Mouse (Mus musculus): ENCODE data around the gene Myo16. TPM values are rescaled to one million over a fixed set of nuclear protein-coding genes. Genes with fewer than 3 reads are reported as not detected.
A peak's percentile ranks its signal among the peaks of the same experiment; 100 is the strongest.

Myo16 gene
- polyA plus RNA-seq, 2 experiments, result 0.01 to 0.03 TPM

DNA sequence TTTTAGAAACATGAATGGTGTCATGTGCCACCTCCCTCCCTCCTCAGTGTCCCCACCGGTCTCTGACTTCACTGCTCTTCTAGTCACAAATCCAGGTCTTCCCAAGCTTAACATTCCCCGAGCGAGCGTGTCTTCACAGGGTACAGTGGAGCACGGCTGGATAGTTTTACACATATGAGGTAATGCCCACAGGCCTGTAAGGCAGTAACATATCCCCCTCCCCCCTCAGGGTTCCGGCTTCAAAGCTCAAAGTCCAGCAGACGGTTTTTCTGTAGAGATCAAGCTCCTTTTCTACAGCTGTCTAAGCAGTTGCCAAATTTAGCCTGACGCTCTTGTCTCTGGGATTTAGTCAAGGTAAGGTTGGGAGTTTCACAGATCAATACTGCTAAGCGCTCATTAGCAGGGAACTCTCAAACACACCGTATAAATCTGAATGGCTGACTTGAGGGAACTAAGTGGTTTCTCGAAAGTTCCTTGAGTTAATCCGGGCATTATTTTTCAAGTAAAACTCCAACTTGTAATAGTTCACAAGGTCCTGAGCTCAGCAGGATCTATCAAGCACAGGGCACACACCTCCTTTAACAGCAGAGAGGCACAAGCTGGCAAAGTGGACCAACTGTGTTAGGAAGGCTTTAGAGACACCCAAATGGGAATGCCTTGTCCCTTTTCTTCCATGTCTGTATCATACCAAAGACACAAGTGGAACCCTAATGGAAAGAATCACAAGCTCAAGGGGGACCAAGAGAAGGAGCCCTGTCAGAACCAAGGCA lies 498.0 kb downstream of the Myo16 start:
- Histone ChIP-seq H3K9ac (replicated peaks) (no peak overlapping the region), H3K4me3 (ENCODE audit: insufficient read depth in 1 of 2, low read depth in 2 of 2, low read length in 2 of 2) (no peak overlapping the region), H3K9me3 (ENCODE audit: control insufficient read depth, low read length) (no peaks in the 10 kb centered on the region), H3K4me1 (replicated peaks; ENCODE audit: control insufficient read depth in 2 of 2, insufficient read depth in 2 of 2, low read length in 1 of 2) (peaks cover 0 to 9% of the 10 kb centered on the region in 2 experiments; a peak in 3 of 4 replicates), H3K36me3 (replicated peaks; ENCODE audit: control insufficient read depth, insufficient read depth, low read depth) (no peaks in the 10 kb centered on the region), H3K4me2 (ENCODE audit: low read depth) (no peak overlapping the region), H3K27ac (no peak overlapping the region), H3K27me3 (ENCODE audit: control insufficient read depth, insufficient read depth, low read length) (no peaks in the 10 kb centered on the region)
- TF ChIP-seq CTCF (IDR thresholded peaks at IDR 0.05; ENCODE audit: low read depth) (no peak), EP300 (IDR thresholded peaks at IDR 0.05; ENCODE audit: low read depth) (no peak)
- ATAC-seq (ENCODE audit: insufficient read depth) (no peak), DNase-seq (ENCODE audit: low read depth in 3 of 3, low spot score in 3 of 3) (no peak)
- WGBS (ENCODE audit: insufficient replicate concordance), result 70% methylated on average over 12 of the region's 12 CpGs

DNA sequence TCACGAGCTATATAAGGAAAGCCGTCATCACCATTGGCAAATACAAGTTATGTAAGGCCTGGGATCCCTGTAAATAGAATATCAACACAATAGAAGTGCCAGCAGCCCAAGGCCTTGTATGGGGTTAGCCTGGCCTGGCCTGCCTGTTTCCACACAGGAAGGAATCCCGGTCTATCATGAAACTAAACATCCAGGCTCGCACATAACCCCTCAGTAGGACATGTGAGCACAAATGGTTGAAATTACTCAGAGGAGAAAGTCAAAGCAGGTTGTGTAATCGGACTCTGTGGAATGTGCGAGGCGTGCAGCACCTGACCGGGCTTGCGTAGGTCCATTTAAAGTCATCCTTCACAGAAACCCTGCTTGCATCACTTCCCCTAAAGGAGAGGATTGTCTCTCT lies 499.6 kb downstream of the Myo16 start:
- no peak overlapping the region for H3K4me3 ChIP-seq (ENCODE audit: insufficient read depth in 1 of 2, low read depth in 2 of 2, low read length in 2 of 2)
- H3K9me3 ChIP-seq (ENCODE audit: control insufficient read depth, low read length), result no peaks in the 10 kb centered on the region
- TF ChIP-seq CTCF (IDR thresholded peaks at IDR 0.05; ENCODE audit: low read depth) (no peak), EP300 (IDR thresholded peaks at IDR 0.05; ENCODE audit: low read depth) (no peak)
- DNase-seq (ENCODE audit: low read depth in 3 of 3, low spot score in 3 of 3), result no peak
- no peak overlapping the region for H3K27ac ChIP-seq
- no peak overlapping the region for H3K4me2 ChIP-seq (ENCODE audit: low read depth)
- H3K4me1 ChIP-seq (replicated peaks; ENCODE audit: control insufficient read depth in 2 of 2, insufficient read depth in 2 of 2, low read length in 1 of 2), result peaks cover 3 to 9% of the 10 kb centered on the region in 2 experiments
- WGBS (ENCODE audit: insufficient replicate concordance), result 73% methylated on average over 9 of the region's 9 CpGs
- no peak for ATAC-seq (ENCODE audit: insufficient read depth)
- no peak overlapping the region for H3K9ac ChIP-seq (replicated peaks)
- no peaks in the 10 kb centered on the region for H3K27me3 ChIP-seq (ENCODE audit: control insufficient read depth, insufficient read depth, low read length)
- no peaks in the 10 kb centered on the region for H3K36me3 ChIP-seq (replicated peaks; ENCODE audit: control insufficient read depth, insufficient read depth, low read depth)

DNA sequence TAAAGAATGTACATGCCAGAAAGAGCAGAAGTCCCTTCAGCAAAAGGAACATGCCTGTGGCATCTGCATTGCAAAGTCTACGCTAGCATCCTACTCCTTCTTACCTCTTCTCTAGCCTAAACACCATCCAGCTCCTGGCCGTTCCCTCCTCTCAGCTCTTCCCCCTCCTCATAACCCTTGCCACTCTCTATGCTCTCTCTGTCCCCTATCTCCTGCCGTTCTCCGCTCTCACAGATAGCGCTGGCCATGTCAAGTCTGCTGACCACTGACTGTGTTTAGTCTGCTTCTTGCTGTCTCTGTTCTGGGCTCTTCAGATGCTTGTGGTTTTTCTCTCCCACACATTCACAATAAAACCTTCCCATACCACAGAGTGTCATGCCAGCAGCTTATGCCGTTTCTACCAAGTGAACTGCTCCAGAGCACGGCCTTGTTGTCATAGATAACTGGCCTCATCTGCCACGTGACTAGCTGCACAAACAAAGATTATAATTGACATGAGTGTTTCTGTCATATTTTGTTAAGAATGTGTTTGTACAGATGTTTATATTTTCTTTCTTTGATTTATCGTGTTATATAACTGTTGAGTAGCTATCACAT lies 501.3 kb downstream of the Myo16 start:
- Histone ChIP-seq H3K4me3 (ENCODE audit: insufficient read depth in 1 of 2, low read depth in 2 of 2, low read length in 2 of 2) (no peak overlapping the region), H3K27me3 (ENCODE audit: control insufficient read depth, insufficient read depth, low read length) (no peaks in the 10 kb centered on the region), H3K4me1 (replicated peaks; ENCODE audit: control insufficient read depth in 2 of 2, insufficient read depth in 2 of 2, low read length in 1 of 2) (peaks cover 7 to 9% of the 10 kb centered on the region in 2 experiments), H3K27ac (no peak overlapping the region; the same call in 1 of the 2 replicates), H3K36me3 (replicated peaks; ENCODE audit: control insufficient read depth, insufficient read depth, low read depth) (no peaks in the 10 kb centered on the region), H3K4me2 (ENCODE audit: low read depth) (peak overlapping the region; percentile 29; the same call in 1 of the 2 replicates), H3K9ac (replicated peaks) (no peak overlapping the region), H3K9me3 (ENCODE audit: control insufficient read depth, low read length) (no peaks in the 10 kb centered on the region)
- DNase-seq (ENCODE audit: low read depth in 3 of 3, low spot score in 3 of 3) (peak; percentile 37 to 46 (median 43)), ATAC-seq (ENCODE audit: insufficient read depth) (peak; percentile 76)
- TF ChIP-seq EP300 (IDR thresholded peaks at IDR 0.05; ENCODE audit: low read depth) (peak; percentile 75), CTCF (IDR thresholded peaks at IDR 0.05; ENCODE audit: low read depth) (no peak)
- 34% methylated on average over 9 of the region's 9 CpGs for whole genome bisulfite sequencing (ENCODE audit: insufficient replicate concordance)

DNA sequence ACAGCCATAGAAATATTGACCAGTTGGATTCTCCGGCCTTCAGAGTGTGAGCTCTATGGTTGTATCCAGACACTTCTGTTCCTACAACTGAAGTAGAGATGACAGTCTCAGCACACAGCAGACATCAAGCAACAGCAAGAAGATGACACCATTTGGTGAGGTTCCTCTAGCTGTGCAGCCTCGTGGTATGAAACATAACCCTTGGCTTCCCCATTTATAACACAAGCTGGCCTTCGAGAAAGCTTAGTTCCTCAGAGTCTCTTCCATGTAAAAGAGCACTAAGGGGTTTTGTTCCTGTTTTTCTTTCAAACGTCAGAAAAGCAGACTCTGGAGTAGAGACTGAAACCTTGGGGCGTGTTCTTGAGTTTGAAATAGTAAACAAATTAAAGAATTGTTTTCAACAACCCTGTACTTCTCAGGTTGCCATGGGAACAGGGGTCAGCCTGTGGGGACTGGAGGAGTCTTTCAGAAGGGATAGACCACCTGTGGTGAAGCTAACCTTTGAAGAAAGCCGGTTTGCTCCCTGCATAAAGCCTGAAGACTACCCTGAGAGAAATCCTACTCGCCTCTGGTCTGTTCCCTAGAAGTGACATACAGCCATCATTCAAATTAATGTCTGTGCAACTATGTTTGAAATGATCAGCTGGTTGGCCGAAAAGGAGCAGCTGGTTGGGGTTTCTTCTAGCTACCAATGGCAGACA lies 510.2 kb downstream of the Myo16 start:
- H3K9me3 ChIP-seq (ENCODE audit: control insufficient read depth, low read length), result no peaks in the 10 kb centered on the region
- no peak overlapping the region for H3K27ac ChIP-seq
- DNase-seq (ENCODE audit: low read depth in 3 of 3, low spot score in 3 of 3), result no peak
- peaks cover 0 to 7% of the 10 kb centered on the region in 2 experiments; a peak in 2 of 4 replicates for H3K4me1 ChIP-seq (replicated peaks; ENCODE audit: control insufficient read depth in 2 of 2, insufficient read depth in 2 of 2, low read length in 1 of 2)
- H3K36me3 ChIP-seq (replicated peaks; ENCODE audit: control insufficient read depth, insufficient read depth, low read depth), result no peaks in the 10 kb centered on the region
- no peak overlapping the region for H3K4me2 ChIP-seq (ENCODE audit: low read depth)
- ATAC-seq (ENCODE audit: insufficient read depth), result no peak
- 28% methylated on average over 8 of the region's 8 CpGs for WGBS (ENCODE audit: insufficient replicate concordance)
- no peak overlapping the region for H3K9ac ChIP-seq (replicated peaks)
- no peak overlapping the region for H3K4me3 ChIP-seq (ENCODE audit: insufficient read depth in 1 of 2, low read depth in 2 of 2, low read length in 2 of 2)
- TF ChIP-seq EP300 (IDR thresholded peaks at IDR 0.05; ENCODE audit: low read depth), result no peak
- TF ChIP-seq CTCF (IDR thresholded peaks at IDR 0.05; ENCODE audit: low read depth), result no peak
- no peaks in the 10 kb centered on the region for H3K27me3 ChIP-seq (ENCODE audit: control insufficient read depth, insufficient read depth, low read length)
